ENCODE assay signal across 17 mouse cellular contexts in the genomic region with DNA sequence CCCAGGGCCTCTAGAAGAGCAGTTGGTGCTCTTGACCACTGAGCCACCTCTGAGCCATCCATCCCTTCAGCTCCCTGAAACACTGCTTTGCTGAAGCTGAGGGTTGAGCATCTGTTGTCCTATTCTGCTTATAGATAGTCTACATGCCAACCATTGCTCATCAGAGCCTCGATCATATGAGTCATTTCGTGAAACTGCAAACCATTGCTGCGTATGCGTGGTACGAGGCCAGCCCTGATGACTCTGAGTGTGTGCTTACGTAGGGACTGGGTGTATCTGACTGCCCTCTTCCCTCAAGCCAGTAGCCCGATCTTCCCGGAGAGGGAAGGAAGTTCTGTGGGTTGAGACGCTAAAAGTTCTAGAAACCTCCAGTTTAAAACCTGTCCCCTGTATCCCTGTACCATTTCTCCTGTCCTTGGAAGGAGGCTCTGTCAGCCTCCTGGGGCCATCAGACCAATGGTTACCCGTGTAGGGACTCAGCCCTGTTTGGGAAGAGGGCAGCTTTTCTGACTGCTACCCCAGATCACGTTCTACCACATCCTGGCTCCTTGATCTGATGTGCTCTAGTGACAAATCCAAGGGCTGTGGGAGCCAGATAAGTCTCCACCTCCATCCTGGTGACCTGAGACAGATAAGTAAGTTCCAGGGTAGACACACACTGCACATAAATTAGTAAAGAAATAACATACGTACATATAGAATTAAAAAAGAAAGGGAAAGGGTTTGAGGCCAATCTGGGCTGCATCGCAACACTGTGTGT. TPM values are rescaled to one million over a fixed set of nuclear protein-coding genes. Genes with fewer than 3 reads are reported as not detected.
DNase-seq lines count a peak whose midpoint lies in the region; ATAC-seq and TF ChIP-seq lines count a peak whose summit lies in the region.
"Had no signal": no experiment of that assay in that cellular context is flagged by ENCODE, and none has a peak within 500 bp of the region (broad histone marks: within the 10 kb centered on the region; RNA-seq: fewer than 3 reads in every experiment).

No protein-coding gene starts in this region.

- no peaks in the 10 kb centered on the region for H3K36me3 ChIP-seq in liver, embryonic 12.5 days
- no peaks in the 10 kb centered on the region for H3K36me3 ChIP-seq in myocyte (ENCODE audit: control insufficient read depth, insufficient read depth)
- no peaks in the 10 kb centered on the region for H3K36me3 ChIP-seq in kidney, embryonic 14.5 days (ENCODE audit: control insufficient read depth, insufficient read depth, low read length)
- H3K36me3 ChIP-seq: embryonic facial prominence, embryonic 12.5 days; forebrain, embryonic 15.5 days; hindbrain, embryonic 10.5 days; limb, embryonic 13.5 days; neural tube, embryonic 13.5 days had no signal

- H3K27me3 ChIP-seq in liver, embryonic 12.5 days (replicated peaks): no peaks in the 10 kb centered on the region
- H3K27me3 ChIP-seq in myocyte (ENCODE audit: control insufficient read depth, insufficient read depth, insufficient read length): no peaks in the 10 kb centered on the region
- H3K27me3 ChIP-seq in kidney, embryonic 14.5 days (ENCODE audit: control insufficient read depth, insufficient read depth, low read length): no peaks in the 10 kb centered on the region
- H3K27me3 ChIP-seq: embryonic facial prominence, embryonic 12.5 days; forebrain, embryonic 15.5 days; limb, embryonic 13.5 days; neural tube, embryonic 13.5 days had no signal

- H3K4me3 ChIP-seq in liver, embryonic 12.5 days: no peak overlapping the region
- no peak overlapping the region for H3K4me3 ChIP-seq in myocyte
- no peak overlapping the region for H3K4me3 ChIP-seq in kidney, embryonic 14.5 days (ENCODE audit: low read length)
- H3K4me3 ChIP-seq: embryonic facial prominence, embryonic 12.5 days; forebrain, embryonic 15.5 days; heart, adult 2 months; hindbrain, embryonic 10.5 days; limb, embryonic 13.5 days; neural tube, embryonic 13.5 days had no signal

- peak overlapping the region; percentile 25; the same call in 1 of the 2 replicates for H3K27ac ChIP-seq in liver, embryonic 12.5 days
- no peak overlapping the region for H3K27ac ChIP-seq in kidney, embryonic 14.5 days (ENCODE audit: low read depth, low read length)
- H3K27ac ChIP-seq: embryonic facial prominence, embryonic 12.5 days; forebrain, embryonic 15.5 days; heart, adult 2 months; hindbrain, embryonic 10.5 days; limb, embryonic 13.5 days; neural tube, embryonic 13.5 days had no signal

- peak; percentile 58 for DNase-seq in lung, postnatal 36 days
- DNase-seq in lung, postnatal 4 days: no peak
- DNase-seq in brain, adult 2 months (ENCODE audit: low read depth, low spot score): peak; percentile 72
- no peak for DNase-seq in retina, postnatal 1 day
- no peak for DNase-seq in cerebellum, adult 11-12 months
- DNase-seq: cerebellum, adult 18-20 months; heart, adult 2 months; kidney, adult 18-20 months; right cerebral cortex, postnatal 25 days had no signal

- peak; percentile 80 for ATAC-seq in liver, embryonic 12.5 days
- no peak for ATAC-seq in kidney, embryonic 14.5 days (ENCODE audit: low FRiP score, low TSS enrichment)
- ATAC-seq: forebrain, embryonic 15.5 days had no signal

- H3K79me2 ChIP-seq in myocyte (ENCODE audit: control insufficient read depth, insufficient read depth): peaks cover 52% of the 10 kb centered on the region

- H3K9ac ChIP-seq in liver, embryonic 12.5 days: no peak overlapping the region
- no peak overlapping the region for H3K9ac ChIP-seq in kidney, embryonic 14.5 days (ENCODE audit: low read depth, low read length)
- H3K9ac ChIP-seq: embryonic facial prominence, embryonic 12.5 days; forebrain, embryonic 15.5 days; limb, embryonic 13.5 days; neural tube, embryonic 13.5 days had no signal

- peak; percentile 62 for TF ChIP-seq POLR2A in myocyte (IDR thresholded peaks at IDR 0.05; ENCODE audit: insufficient read length, low read depth)

- H3ac ChIP-seq in myocyte (ENCODE audit: control insufficient read depth, insufficient read length): no peak overlapping the region

- H3K4me2 ChIP-seq in liver, embryonic 12.5 days: peak overlapping the region; percentile 44
- H3K4me2 ChIP-seq in myocyte (ENCODE audit: low read depth): peak overlapping the region; percentile 85
- H3K4me2 ChIP-seq in kidney, embryonic 14.5 days (replicated peaks; ENCODE audit: low read depth, low read length): no peak overlapping the region
- H3K4me2 ChIP-seq: embryonic facial prominence, embryonic 12.5 days; forebrain, embryonic 15.5 days; limb, embryonic 13.5 days; neural tube, embryonic 13.5 days had no signal

- H3K9me3 ChIP-seq in liver, embryonic 12.5 days (replicated peaks): no peaks in the 10 kb centered on the region
- H3K9me3 ChIP-seq in kidney, embryonic 14.5 days (ENCODE audit: control insufficient read depth, low read length): no peaks in the 10 kb centered on the region
- H3K9me3 ChIP-seq: embryonic facial prominence, embryonic 12.5 days; forebrain, embryonic 15.5 days; hindbrain, embryonic 10.5 days; limb, embryonic 13.5 days; neural tube, embryonic 13.5 days had no signal

- 37% methylated on average over 13 of the region's 13 CpGs for WGBS in liver, embryonic 12.5 days (ENCODE audit: insufficient replicate concordance)
- 90% methylated on average over 13 of the region's 13 CpGs for WGBS in kidney, embryonic 14.5 days

- H3K4me1 ChIP-seq in liver, embryonic 12.5 days: peaks cover 41% of the 10 kb centered on the region
- H3K4me1 ChIP-seq in kidney, embryonic 14.5 days (ENCODE audit: control insufficient read depth, insufficient read depth, low read length): peaks cover 9% of the 10 kb centered on the region
- H3K4me1 ChIP-seq: forebrain, embryonic 15.5 days; neural tube, embryonic 13.5 days had no signal

TF ChIP-seq in myocyte, 11 proteins besides CTCF, POLR2A, EP300 and RAD21:
- peak in 2 of 3 experiments; percentile 44 to 56 for TF ChIP-seq MYOD1 (IDR thresholded peaks at IDR 0.05; ENCODE audit: control insufficient read depth in 1 of 3, insufficient read length in 2 of 3, low read depth in 2 of 3)
- no peak for TF ChIP-seq CEBPB (IDR thresholded peaks at IDR 0.05; ENCODE audit: insufficient read depth, poor library complexity, severe bottlenecking)
- TF ChIP-seq MYOG (IDR thresholded peaks at IDR 0.05; ENCODE audit: control insufficient read depth in 1 of 3, insufficient read depth in 1 of 3, insufficient read length in 2 of 3, low read depth in 2 of 3): peak in 2 of 3 experiments; percentile 5 to 19
- TF ChIP-seq POLR2AphosphoS2 (IDR thresholded peaks at IDR 0.05; ENCODE audit: insufficient read length, low read depth): peak; percentile 20

RNA-seq across cellular contexts. Expression of gene Anxa11, which starts 20.0 kb away (rescaled TPM):
- polyA plus RNA-seq in liver, embryonic 12.5 days (2016; fragmentation: Nextera tagmentation; extraction: Ambion mirVana): 10.1 and 10.5 TPM in 2 replicates
- 140 TPM for polyA plus RNA-seq in myocyte (2012; fragmentation: generic; extraction: Trizol)
- 29.1 and 44.5 TPM in 2 replicates for polyA plus RNA-seq in kidney, embryonic 14.5 days (2014; fragmentation: Nextera tagmentation; extraction: Ambion mirVana)

RNA-seq across cellular contexts. Expression of gene Plac9a, which starts 40.9 kb away (rescaled TPM):
- 0.84 TPM in 1 of 2 replicates, not detected in the other for polyA plus RNA-seq in liver, embryonic 12.5 days (2016; fragmentation: Nextera tagmentation; extraction: Ambion mirVana)
- polyA plus RNA-seq in myocyte (2012; fragmentation: generic; extraction: Trizol): 0.10 TPM
- 0.62 TPM in 1 of 2 replicates, not detected in the other for polyA plus RNA-seq in kidney, embryonic 14.5 days (2014; fragmentation: Nextera tagmentation; extraction: Ambion mirVana)
- polyA plus RNA-seq: forebrain, embryonic 15.5 days; hindbrain, embryonic 10.5 days; limb, embryonic 13.5 days; neural tube, embryonic 13.5 days had no signal

Comparison
In these comparisons a context has a peak if more than half of its experiments do, and no peak if none do; other contexts are left out.
1. DNase-seq: peak in lung, postnatal 36 days (single experiment) and brain, adult 2 months (single experiment); none in lung, postnatal 4 days (0 of 2), retina, postnatal 1 day (single experiment) and cerebellum, adult 11-12 months (single experiment).